Mouse (Mus musculus) ES-Bruce4 (cell line): ENCODE measurements at regions not wholly inside any gene's neighbourhood (a gene's known extent, or its start where the extent isn't known, plus 50 kb on each side); places are given as distances from the start of the nearest gene placed in this dataset.

Experiments
- H3K27ac ChIP-seq: 2 replicates; pipeline ENCODE4 v1.5.1; 2012; ENCODE audit warnings: low read length, inconsistent platforms; ENCODE audit not compliant: insufficient read depth
- H3K27me3 ChIP-seq: 2 replicates; pipeline ENCODE4 v1.6.1; 2012; ENCODE audit warnings: mild to moderate bottlenecking, low read length, inconsistent platforms; ENCODE audit not compliant: control insufficient read depth, poor library complexity, insufficient read depth, severe bottlenecking
- H3K36me3 ChIP-seq: 2 replicates; pipeline ENCODE4 v1.6.1; 2012; ENCODE audit warnings: inconsistent platforms, mild to moderate bottlenecking, low read length, moderate library complexity; ENCODE audit not compliant: control insufficient read depth, poor library complexity, insufficient read depth, severe bottlenecking
- H3K4me1 ChIP-seq: one replicate; pipeline ENCODE4 v1.8.1; 2011; ENCODE audit warnings: low read length; ENCODE audit not compliant: control insufficient read depth, insufficient read depth
- H3K4me3 ChIP-seq: 2 replicates; pipeline ENCODE4 v1.5.1; 2011; ENCODE audit warnings: low read depth, mild to moderate bottlenecking, low read length
- H3K9ac ChIP-seq: 2 replicates; pipeline ENCODE4 v1.6.1; 2012; ENCODE audit warnings: low read depth, mild to moderate bottlenecking, inconsistent platforms; ENCODE audit not compliant: poor library complexity, severe bottlenecking
- H3K9me3 ChIP-seq: replicated peaks from 2 replicates; pipeline ENCODE4 v1.6.1; 2012; ENCODE audit warnings: mild to moderate bottlenecking, low read length, inconsistent platforms; ENCODE audit not compliant: control insufficient read depth, poor library complexity, insufficient read depth, severe bottlenecking
- CTCF ChIP-seq: IDR thresholded peaks from one replicate; pipeline ENCODE4 v1.8.1; 2011; ENCODE audit warnings: low read depth, low read length
- EP300 ChIP-seq: IDR thresholded peaks from 2 replicates; pipeline ENCODE4 v1.6.1; 2011; ENCODE audit warnings: low read depth, low read length; ENCODE audit not compliant: insufficient read depth
- POLR2A ChIP-seq: IDR thresholded peaks from one replicate; pipeline ENCODE4 v1.8.1; 2011; ENCODE audit warnings: low read length; ENCODE audit not compliant: insufficient read depth

- H3K4me1 ChIP-seq, result no peaks in the 10 kb centered on the region
These were observed 164.3 kb upstream of the Ofcc1 start for GRCm38 (mm10) chr13:40525501-40525900.

DNA sequence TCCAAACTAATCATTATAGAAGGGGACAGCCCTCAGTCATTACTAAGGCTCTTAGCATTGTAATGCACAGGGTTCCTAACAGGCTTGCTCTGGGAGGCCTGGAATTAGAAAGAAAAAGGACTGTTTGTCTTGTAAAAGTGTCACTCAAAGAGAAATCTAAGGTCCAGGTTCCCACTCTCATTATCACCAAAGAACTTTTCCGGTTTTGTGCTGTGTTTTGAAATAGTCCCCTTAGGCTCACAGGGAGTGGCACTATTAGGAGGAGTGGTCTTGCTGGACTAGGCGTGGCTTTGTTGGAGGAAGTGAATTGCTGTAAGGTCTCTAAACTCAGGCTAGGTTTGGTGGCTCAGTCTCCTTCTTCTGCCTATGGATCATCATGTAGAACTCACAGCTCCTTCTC is 161.9 kb upstream of the Ofcc1 start:
- no peak overlapping the region for H3K4me3 ChIP-seq
- H3K9ac ChIP-seq, result no peak overlapping the region
- no peaks in the 10 kb centered on the region for H3K27me3 ChIP-seq
- peaks cover under 1% of the 10 kb centered on the region for H3K4me1 ChIP-seq
- H3K27ac ChIP-seq, result no peak overlapping the region
- no peak for TF ChIP-seq CTCF
- TF ChIP-seq POLR2A, result no peak
- peak; percentile 65; the same call in 1 of the 2 replicates for TF ChIP-seq EP300
- no peaks in the 10 kb centered on the region for H3K9me3 ChIP-seq
- H3K36me3 ChIP-seq, result no peaks in the 10 kb centered on the region

More at GRCm38 (mm10) chr13:40525501-40525900, 164.3 kb upstream of the Ofcc1 start:
- Histone ChIP-seq H3K27ac (no peak overlapping the region), H3K9ac (no peak overlapping the region), H3K27me3 (no peaks in the 10 kb centered on the region), H3K4me3 (no peak overlapping the region), H3K36me3 (no peaks in the 10 kb centered on the region), H3K9me3 (no peaks in the 10 kb centered on the region)
- TF ChIP-seq CTCF (no peak), EP300 (no peak), POLR2A (no peak)

GRCm38 (mm10) chr13:40518180-40518579 is 156.9 kb upstream of the Ofcc1 start:
- TF ChIP-seq EP300 (no peak), CTCF (no peak), POLR2A (no peak)
- Histone ChIP-seq H3K4me3 (no peak overlapping the region), H3K27ac (no peak overlapping the region), H3K4me1 (peaks cover 1% of the 10 kb centered on the region), H3K27me3 (no peaks in the 10 kb centered on the region), H3K9ac (no peak overlapping the region), H3K36me3 (no peaks in the 10 kb centered on the region), H3K9me3 (peaks cover 8% of the 10 kb centered on the region; the same call in 1 of the 2 replicates)

- Histone ChIP-seq H3K36me3 (no peaks in the 10 kb centered on the region), H3K27me3 (no peaks in the 10 kb centered on the region), H3K4me3 (no peak overlapping the region), H3K4me1 (no peaks in the 10 kb centered on the region), H3K27ac (no peak overlapping the region), H3K9me3 (peaks cover 8% of the 10 kb centered on the region; the same call in 1 of the 2 replicates), H3K9ac (no peak overlapping the region)
- no peak for TF ChIP-seq POLR2A
- TF ChIP-seq EP300, result no peak
- TF ChIP-seq CTCF, result no peak
These were observed 148.0 kb upstream of the Ofcc1 start for GRCm38 (mm10) chr13:40509290-40509689.

- no peak overlapping the region for H3K27ac ChIP-seq
- no peaks in the 10 kb centered on the region for H3K9me3 ChIP-seq
- no peak overlapping the region for H3K9ac ChIP-seq
- H3K27me3 ChIP-seq, result no peaks in the 10 kb centered on the region
- H3K4me3 ChIP-seq, result no peak overlapping the region
- H3K36me3 ChIP-seq, result no peaks in the 10 kb centered on the region
- no peaks in the 10 kb centered on the region for H3K4me1 ChIP-seq
- no peak for TF ChIP-seq CTCF
- TF ChIP-seq POLR2A, result no peak
- TF ChIP-seq EP300, result no peak
These were observed 119.6 kb upstream of the Ofcc1 start for GRCm38 (mm10) chr13:40480830-40481229.

DNA sequence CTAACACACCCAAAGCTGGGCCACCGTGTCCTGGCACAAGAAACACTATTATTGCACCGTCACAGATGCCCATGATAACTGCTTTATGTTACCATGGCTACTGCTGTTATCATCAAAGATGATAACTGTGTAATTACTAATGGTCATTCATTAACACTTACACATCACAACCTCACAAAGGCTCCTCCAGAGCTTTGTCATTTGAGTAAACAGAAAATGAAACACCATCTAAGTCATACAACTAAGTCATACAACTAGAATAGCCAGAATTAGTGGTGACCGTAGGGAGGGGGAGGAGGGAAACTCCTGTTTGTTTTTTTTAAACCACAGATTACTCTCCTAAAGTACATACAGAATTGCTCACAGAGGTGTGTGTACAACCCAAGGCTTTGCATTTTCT is 111.4 kb upstream of the Ofcc1 start:
- H3K27me3 ChIP-seq, result no peaks in the 10 kb centered on the region
- H3K36me3 ChIP-seq, result no peaks in the 10 kb centered on the region
- H3K4me3 ChIP-seq, result no peak overlapping the region
- H3K4me1 ChIP-seq, result no peaks in the 10 kb centered on the region
- no peak overlapping the region for H3K9ac ChIP-seq
- no peak for TF ChIP-seq POLR2A
- TF ChIP-seq EP300, result no peak
- no peak for TF ChIP-seq CTCF
- no peak overlapping the region for H3K27ac ChIP-seq
- H3K9me3 ChIP-seq, result no peaks in the 10 kb centered on the region
